Mouse (Mus musculus) stomach, postnatal 0 days (tissue): Measurements from ENCODE around the gene Tdrd3.
A peak's percentile ranks its signal among the peaks of the same experiment; 100 is the strongest.

ENCODE experiments used
- CTCF ChIP-seq: IDR thresholded peaks from 2 replicates; pipeline ENCODE4 v1.5.1; 2016; ENCODE audit warnings: antibody characterized with exemption, low read depth, mild to moderate bottlenecking, moderate library complexity
- EP300 ChIP-seq: optimal IDR thresholded peaks from 2 replicates; pipeline ENCODE3; 2016; ENCODE audit warnings: antibody characterized with exemption

- peak; percentile 75 for TF ChIP-seq CTCF
- TF ChIP-seq EP300, result no peak
These were observed 150.6 kb downstream of the Tdrd3 start for GRCm38 (mm10) chr14:87567034-87567461.
